Mouse (Mus musculus) intestine, embryonic 16.5 days (tissue): ENCODE measurements around the gene Olfr67. TPM values are rescaled to one million over a fixed set of nuclear protein-coding genes. Genes with fewer than 3 reads are reported as not detected.
"Not testable (repeated sequence)": the region's sequence is repeated elsewhere in the genome, so short reads cannot be mapped to it uniquely, and the experiment has no call there.

Experiments
- ATAC-seq: fragments of 200-750 bp; cut with Nextera tagmentation; 2 replicates; pipeline ENCODE4 v1.8.0; 2017; ENCODE audit warnings: moderate TSS enrichment, moderate library complexity
- H3K27ac ChIP-seq: fragments of 300-500 bp; sonication (generic); 2 replicates; pipeline ENCODE4 v1.5.1; 2014; ENCODE audit warnings: mild to moderate bottlenecking, low read length
- H3K27me3 ChIP-seq: fragments of 300-500 bp; sonication (generic); replicated peaks from 2 replicates; pipeline ENCODE4 v1.6.1; 2014; ENCODE audit warnings: low read length, control low read depth, mixed read lengths; ENCODE audit not compliant: control insufficient read depth, insufficient read depth
- H3K36me3 ChIP-seq: fragments of 300-500 bp; sonication (generic); 2 replicates; pipeline ENCODE4 v1.6.1; 2014; ENCODE audit warnings: low read length, control low read depth; ENCODE audit not compliant: control insufficient read depth, insufficient read depth
- H3K4me1 ChIP-seq: fragments of 300-500 bp; sonication (generic); 2 replicates; pipeline ENCODE4 v1.6.1; 2014; ENCODE audit warnings: low read length, control low read depth, mixed read lengths; ENCODE audit not compliant: control insufficient read depth, insufficient read depth
- H3K4me2 ChIP-seq: fragments of 300-500 bp; sonication (generic); 2 replicates; pipeline ENCODE4 v1.6.1; 2014; ENCODE audit warnings: low read depth, low read length, control low read depth
- H3K4me3 ChIP-seq: fragments of 300-500 bp; sonication (generic); 2 replicates; pipeline ENCODE4 v1.5.1; 2014; ENCODE audit warnings: mild to moderate bottlenecking, low read length
- H3K9ac ChIP-seq: fragments of 300-500 bp; sonication (generic); 2 replicates; pipeline ENCODE4 v1.6.1; 2014; ENCODE audit warnings: low read depth, low read length
- H3K9me3 ChIP-seq: fragments of 300-500 bp; sonication (generic); 2 replicates; pipeline ENCODE4 v1.6.1; 2016; ENCODE audit warnings: low read length, control low read depth; ENCODE audit not compliant: control insufficient read depth
- WGBS: fragments of 180-500 bp; shearing (Covaris S2); extraction: QIAGEN DNeasy Blood & Tissue Kit; methylation state at CpG from one replicate; pipeline ENCODE4 v1.1.7; 2014; 5-methylcytosine and 5-hydroxymethylcytosine counted together
- polyA plus RNA-seq: library from polyadenylated mRNA; unstranded; fragments of >200 nt; fragmentation: Nextera tagmentation; extraction: Ambion mirVana; gene quantifications from 2 replicates; pipeline ENCODE4 v1.2.1, GENCODE M21; 2015

The Olfr67 gene
- not detected in 2 replicates for polyA plus RNA-seq

DNA sequence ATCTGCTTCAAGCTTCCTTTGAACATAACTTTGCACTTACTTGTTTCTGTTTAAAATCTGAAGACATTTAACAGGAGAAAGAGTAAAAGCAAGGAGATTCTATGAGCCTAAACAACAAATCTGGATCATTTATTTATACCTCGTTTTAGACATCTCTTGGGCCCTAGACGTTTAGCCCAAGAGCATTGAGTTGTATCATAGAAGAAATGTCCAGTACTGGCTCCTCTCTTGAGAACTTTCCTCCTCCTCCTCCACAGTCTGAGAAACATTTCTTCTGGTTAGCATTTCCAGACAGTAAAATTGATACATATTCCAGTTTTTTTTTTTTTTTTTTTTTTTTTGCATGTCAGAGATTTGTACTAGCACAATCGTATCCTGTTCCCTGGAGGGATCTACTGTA lies at the start of gene Olfr67:
Gene Olfr67, minus strand, starts transcription at position 101 of the 400 bp plus-strand sequence.
- Histone ChIP-seq H3K4me1 (no peaks in the 10 kb centered on the region), H3K4me3 (no peak within 1 kb of the TSS), H3K4me2 (no peak within 1 kb of the TSS), H3K27me3 (no peaks in the 10 kb centered on the region), H3K9ac (no peak within 1 kb of the TSS), H3K36me3 (no peaks in the 10 kb centered on the region), H3K27ac (no peak within 1 kb of the TSS), H3K9me3 (no peaks in the 10 kb centered on the region)
- ATAC-seq: no peak
- WGBS: 77% methylated on average over 3 of the region's 3 CpGs

DNA sequence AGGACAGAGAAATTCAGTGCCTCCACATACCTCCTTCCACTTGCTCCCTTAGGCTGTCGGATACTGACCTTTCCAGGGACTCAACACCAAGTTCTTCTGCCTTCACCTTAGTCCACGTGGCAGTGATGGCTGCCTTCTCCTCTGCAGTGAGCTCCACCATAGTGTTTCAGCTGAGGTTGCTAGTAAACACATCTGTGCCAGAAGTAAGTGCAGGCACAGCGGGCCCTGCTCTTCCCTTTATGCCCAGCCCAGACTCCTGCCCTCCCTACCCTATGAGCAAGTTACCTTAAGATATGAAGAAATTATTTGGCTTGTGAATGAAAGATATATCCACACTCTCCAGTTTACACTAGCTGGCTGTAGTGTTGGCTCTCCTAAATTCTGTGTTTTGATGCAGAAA lies 48.6 kb upstream of the Olfr67 start, which contains the start of gene Hbb-bh2:
Gene Hbb-bh2, minus strand, starts transcription at position 253 of the 400 bp plus-strand sequence.
- WGBS: 64% methylated on average over 3 of the region's 3 CpGs
- no peaks in the 10 kb centered on the region for H3K27me3 ChIP-seq
- no peak for ATAC-seq
- no peaks in the 10 kb centered on the region for H3K4me1 ChIP-seq
- H3K4me2 ChIP-seq: no peak within 1 kb of the TSS
- H3K9me3 ChIP-seq: no peaks in the 10 kb centered on the region
- no peak within 1 kb of the TSS for H3K9ac ChIP-seq
- no peak within 1 kb of the TSS for H3K27ac ChIP-seq
- no peaks in the 10 kb centered on the region for H3K36me3 ChIP-seq
- no peak within 1 kb of the TSS for H3K4me3 ChIP-seq

- Histone ChIP-seq H3K27me3 (no peaks in the 10 kb centered on the region), H3K27ac (no peak within 1 kb of the TSS), H3K36me3 (no peaks in the 10 kb centered on the region), H3K4me2 (no peak within 1 kb of the TSS), H3K4me3 (no peak within 1 kb of the TSS), H3K9ac (no peak within 1 kb of the TSS), H3K4me1 (no peaks in the 10 kb centered on the region), H3K9me3 (no peaks in the 10 kb centered on the region)
- peak; percentile 89 for ATAC-seq
- 93% methylated on average over 4 of the region's 4 CpGs for WGBS
Measured at GRCm38 (mm10) chr7:103827808-103828207, 36.2 kb upstream of the Olfr67 start, which contains the start of gene Hbb-bs. Gene Hbb-bs, minus strand, starts transcription at chr7:103828096.

GRCm38 (mm10) chr7:103827139-103827538 lies 35.5 kb upstream of the Olfr67 start:
- not testable (repeated sequence) for H3K9me3 ChIP-seq, H3K27me3 ChIP-seq, H3K36me3 ChIP-seq, H3K27ac ChIP-seq, ATAC-seq, H3K4me2 ChIP-seq, H3K4me3 ChIP-seq, H3K4me1 ChIP-seq, H3K9ac ChIP-seq
- WGBS: no CpG with 5 or more reads among the region's 2 CpGs

DNA sequence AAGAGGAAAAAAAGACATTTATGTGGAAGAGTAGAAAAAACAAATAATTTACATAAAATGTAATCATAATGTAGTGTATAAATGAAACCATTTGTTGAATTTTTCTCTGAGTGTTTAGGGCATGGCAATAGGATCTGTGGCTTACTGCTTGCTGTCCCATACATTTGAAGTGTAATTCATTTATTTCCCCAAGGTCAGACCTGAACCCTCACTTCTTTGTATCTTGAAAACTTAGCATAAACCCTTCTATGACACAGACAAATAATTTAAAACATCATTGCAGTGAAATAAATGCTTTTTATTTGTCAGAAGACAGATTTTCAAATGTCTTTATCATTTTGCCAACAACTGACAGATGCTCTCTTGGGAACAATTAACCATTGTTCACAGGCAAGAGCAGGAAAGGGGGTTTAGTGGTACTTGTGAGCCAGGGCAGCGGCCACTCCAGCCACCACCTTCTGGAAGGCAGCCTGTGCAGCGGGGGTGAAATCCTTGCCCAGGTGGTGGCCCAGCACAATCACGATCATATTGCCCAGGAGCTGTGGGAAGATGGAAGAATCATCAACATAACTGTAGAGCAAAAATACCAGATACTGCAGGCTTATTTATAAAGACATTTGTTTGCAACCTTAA lies 34.8 kb upstream of the Olfr67 start:
- H3K4me1 ChIP-seq: no peaks in the 10 kb centered on the region
- H3K9me3 ChIP-seq: no peaks in the 10 kb centered on the region
- H3K4me3 ChIP-seq: no peak overlapping the region
- WGBS: 27% methylated on average over 3 of the region's 3 CpGs
- H3K9ac ChIP-seq: no peak overlapping the region
- no peaks in the 10 kb centered on the region for H3K36me3 ChIP-seq
- H3K4me2 ChIP-seq: no peak overlapping the region
- H3K27ac ChIP-seq: no peak overlapping the region
- no peaks in the 10 kb centered on the region for H3K27me3 ChIP-seq
- peak; percentile 71 for ATAC-seq

GRCm38 (mm10) chr7:103825536-103826254 lies 34.1 kb upstream of the Olfr67 start:
- ATAC-seq: peak; percentile 84
- no peak overlapping the region for H3K4me2 ChIP-seq
- no peak overlapping the region for H3K9ac ChIP-seq
- H3K27me3 ChIP-seq: no peaks in the 10 kb centered on the region
- H3K4me3 ChIP-seq: no peak overlapping the region
- no peaks in the 10 kb centered on the region for H3K4me1 ChIP-seq
- no peak overlapping the region for H3K27ac ChIP-seq
- no peaks in the 10 kb centered on the region for H3K36me3 ChIP-seq
- 87% methylated on average over 3 of the region's 3 CpGs for WGBS
- no peaks in the 10 kb centered on the region for H3K9me3 ChIP-seq

DNA sequence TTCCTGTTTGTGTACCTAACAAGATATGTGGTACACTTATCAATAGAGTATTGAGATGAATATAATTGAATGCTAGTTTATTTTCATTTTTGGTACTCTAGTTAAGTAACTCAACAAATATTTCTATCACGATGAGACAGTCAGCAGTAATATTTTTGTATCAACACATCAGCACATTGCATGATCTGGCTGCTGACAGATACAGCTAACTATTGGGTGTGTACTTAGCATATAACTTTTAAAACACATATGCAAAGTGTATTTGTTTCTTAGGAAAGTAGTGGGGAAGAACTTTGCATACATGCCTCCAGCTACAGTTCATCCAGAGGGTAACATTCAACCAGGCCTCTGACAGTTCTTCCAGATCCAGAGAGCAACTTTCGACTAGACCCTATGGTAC lies 33.0 kb upstream of the Olfr67 start:
- no peak overlapping the region for H3K4me3 ChIP-seq
- H3K4me1 ChIP-seq: no peaks in the 10 kb centered on the region
- no peak overlapping the region for H3K27ac ChIP-seq
- no peaks in the 10 kb centered on the region for H3K36me3 ChIP-seq
- no peak overlapping the region for H3K9ac ChIP-seq
- ATAC-seq: no peak
- no peak overlapping the region for H3K4me2 ChIP-seq
- WGBS: 84% methylated on average over 2 of the region's 2 CpGs
- H3K9me3 ChIP-seq: no peaks in the 10 kb centered on the region
- no peaks in the 10 kb centered on the region for H3K27me3 ChIP-seq

GRCm38 (mm10) chr7:103815085-103815484 lies 23.5 kb upstream of the Olfr67 start:
- not testable (repeated sequence) for H3K27ac ChIP-seq, H3K36me3 ChIP-seq, H3K27me3 ChIP-seq, H3K4me1 ChIP-seq, H3K9me3 ChIP-seq, H3K9ac ChIP-seq, ATAC-seq, H3K4me2 ChIP-seq, H3K4me3 ChIP-seq
- 70% methylated on average over 1 of the region's 2 CpGs for WGBS

- Histone ChIP-seq H3K4me1 (no peaks in the 10 kb centered on the region), H3K9me3 (no peaks in the 10 kb centered on the region), H3K27ac (no peak within 1 kb of the TSS), H3K36me3 (no peaks in the 10 kb centered on the region), H3K4me2 (no peak within 1 kb of the TSS), H3K27me3 (no peaks in the 10 kb centered on the region), H3K4me3 (no peak within 1 kb of the TSS), H3K9ac (no peak within 1 kb of the TSS)
- ATAC-seq: peak; percentile 86
- WGBS: 94% methylated on average over 3 of the region's 3 CpGs
Measured at GRCm38 (mm10) chr7:103813766-103814165, 22.1 kb upstream of the Olfr67 start, which contains the start of gene Hbb-bt. Gene Hbb-bt, minus strand, starts transcription at chr7:103813996.
